12 mouse cellular contexts compared by ENCODE assay signal in genomic region chr3:32417751-32418211, GRCm38 (mm10). TPM values are rescaled to one million over a fixed set of nuclear protein-coding genes. Genes with fewer than 3 reads are reported as not detected.
A peak's percentile ranks its signal among the peaks of the same experiment; 100 is the strongest.
DNase-seq lines count a peak whose midpoint lies in the region; ATAC-seq and TF ChIP-seq lines count a peak whose summit lies in the region.
"Had no signal": no experiment of that assay in that cellular context is flagged by ENCODE, and none has a peak within 500 bp of the region (broad histone marks: within the 10 kb centered on the region; RNA-seq: fewer than 3 reads in every experiment).

No protein-coding gene starts in this region.

- DNase-seq in gastrocnemius, adult 2 months, result peak; percentile 61
- no peak for DNase-seq in gastrocnemius, postnatal 36 days
- peak; percentile 27 to 58 for DNase-seq in lung, adult 18-20 months
- no peak for DNase-seq in lung, postnatal 4 days
- DNase-seq in Patski (ENCODE audit: low read depth, low spot score), result no peak
- DNase-seq in thymus, adult 2 months, result no peak
- DNase-seq in kidney, adult 11 months, result no peak
- DNase-seq: cerebellum, adult 18-20 months; kidney, postnatal 25 days; liver, postnatal 0 days had no signal

- 84% methylated on average over 5 of the region's 5 CpGs for WGBS in thymus, adult 2 months

- POLR2A ChIA-PET in Patski (lab: Charles Lee), result interaction anchor here (1.0 to 1.2 kb wide), 2 partner anchors 11 to 15 kb away, joined by 3 to 4 read pairs; no protein-coding TSS in a partner anchor

- TF ChIP-seq POLR2A in myocyte (IDR thresholded peaks at IDR 0.05; ENCODE audit: insufficient read length, low read depth), result no peak
- TF ChIP-seq POLR2A in thymus, adult 2 months (IDR thresholded peaks at IDR 0.05; ENCODE audit: control insufficient read depth, extremely low read depth, insufficient read depth, low read length, poor library complexity), result no peak

- intact Hi-C loops in gastrocnemius, adult 2 months (cut with DNase I), result loop anchor here (2.0 kb wide), 1 partner anchor 15 kb away; no protein-coding TSS in a partner anchor
- intact Hi-C loops in gastrocnemius, postnatal 36 days (cut with DNase I), result no loop called here

- peaks cover 10% of the 10 kb centered on the region for H3K4me1 ChIP-seq in thymus, adult 2 months (replicated peaks; ENCODE audit: control insufficient read depth, insufficient read depth, low read length)

- in situ Hi-C loops in Patski (cut with MboI; ENCODE audit: low pct_unique_long_range_greater_than_20kb), result no loop called here

- H3K79me2 ChIP-seq in myocyte (ENCODE audit: control insufficient read depth, insufficient read depth), result peaks cover 76% of the 10 kb centered on the region

- H3K4me2 ChIP-seq in myocyte (ENCODE audit: low read depth), result peak overlapping the region; percentile 39
- H3K4me2 ChIP-seq: forebrain, embryonic 12.5 days had no signal

- TF ChIP-seq CTCF in gastrocnemius, adult 2 months (IDR thresholded peaks at IDR 0.05), result 0 out of 2 replicates have a peak, but pooled peaks have one; percentile 3
- no peak for TF ChIP-seq CTCF in Patski (IDR thresholded peaks at IDR 0.05)
- TF ChIP-seq CTCF in thymus, adult 2 months (IDR thresholded peaks at IDR 0.05; ENCODE audit: borderline replicate concordance, control insufficient read depth, extremely low read depth, insufficient read depth, low read length, poor library complexity), result no peak

- H3ac ChIP-seq in myocyte (ENCODE audit: control insufficient read depth, insufficient read length), result no peak overlapping the region

- H3K36me3 ChIP-seq in myocyte (ENCODE audit: control insufficient read depth, insufficient read depth), result no peaks in the 10 kb centered on the region
- no peaks in the 10 kb centered on the region; the same call in 1 of the 2 replicates for H3K36me3 ChIP-seq in thymus, adult 2 months (ENCODE audit: control insufficient read depth, insufficient read depth, low read length)
- H3K36me3 ChIP-seq: forebrain, embryonic 12.5 days had no signal

- H3K27ac ChIP-seq in gastrocnemius, adult 2 months, result peak overlapping the region; percentile 52
- H3K27ac ChIP-seq in thymus, adult 2 months (ENCODE audit: control insufficient read depth, insufficient read depth, low read length), result no peak overlapping the region
- H3K27ac ChIP-seq: forebrain, embryonic 12.5 days had no signal

- CTCF ChIA-PET in Patski (lab: Charles Lee), result interaction anchor here (0.9 to 4.7 kb wide), 4 partner anchors 12 to 20 kb away, joined by 3 to 16 read pairs (median 5); partner anchors contain the start of gene Pik3ca

- H3K27me3 ChIP-seq in Patski (no peaks in the 10 kb centered on the region), myocyte (ENCODE audit: control insufficient read depth, insufficient read depth, insufficient read length) (no peaks in the 10 kb centered on the region)
- no peaks in the 10 kb centered on the region for H3K27me3 ChIP-seq in thymus, adult 2 months (ENCODE audit: control insufficient read depth, insufficient read depth, low read length)
- H3K27me3 ChIP-seq: forebrain, embryonic 12.5 days had no signal

- H3K4me3 ChIP-seq in gastrocnemius, adult 2 months, result 0 out of 2 replicates have a peak overlapping the region, but pooled peaks have one; percentile 5
- H3K4me3 ChIP-seq in myocyte, result no peak overlapping the region
- H3K4me3 ChIP-seq in thymus, adult 2 months (ENCODE audit: control insufficient read depth, insufficient read depth, low read length), result no peak overlapping the region
- H3K4me3 ChIP-seq: forebrain, embryonic 12.5 days had no signal

- peak; percentile 27 for ATAC-seq in Patski
- ATAC-seq: liver, postnatal 0 days had no signal

TF ChIP-seq in myocyte, 11 proteins besides CTCF, POLR2A, EP300 and RAD21:
- TF ChIP-seq REST (IDR thresholded peaks at IDR 0.05; ENCODE audit: insufficient read depth, insufficient read length) (no peak), USF1 (IDR thresholded peaks at IDR 0.05; ENCODE audit: low read depth) (peak; percentile 14)

RNA-seq across cellular contexts. Expression of gene Pik3ca, which starts 20.3 kb away (rescaled TPM):
- total RNA-seq in gastrocnemius, adult 2 months (2021), result 10 to 100 TPM; 40.1 to 63.3 TPM
- total RNA-seq in gastrocnemius, postnatal 36 days (2021), result 10 to 100 TPM; 32.3 to 46.8 TPM
- polyA plus RNA-seq in Patski (2021) (60.0 TPM), myocyte (2012; fragmentation: generic; extraction: Trizol) (11.7 TPM)
- 9.4 and 10.2 TPM in 2 replicates for polyA plus RNA-seq in thymus, adult 2 months (2012; rRNA removed)

RNA-seq across cellular contexts. Expression of gene Zmat3, which starts 52.0 kb away (rescaled TPM):
- total RNA-seq in gastrocnemius, adult 2 months (2021), result 1 to 10 TPM; 6.3 to 9.3 TPM
- 1 to 10 TPM; 6.4 to 7.1 TPM for total RNA-seq in gastrocnemius, postnatal 36 days (2021)
- polyA plus RNA-seq in Patski (2021), result 23.8 TPM
- polyA plus RNA-seq in myocyte (2012; fragmentation: generic; extraction: Trizol), result 13.0 TPM
- polyA plus RNA-seq in thymus, adult 2 months (2012; rRNA removed), result 9.0 and 10.1 TPM in 2 replicates

Comparison
In these comparisons a context has a peak if more than half of its experiments do, and no peak if none do; other contexts are left out.
1. DNase-seq: peak in gastrocnemius, adult 2 months (single experiment) and lung, adult 18-20 months (2 of 2); none in gastrocnemius, postnatal 36 days (0 of 2), lung, postnatal 4 days (0 of 2), Patski (single experiment), thymus, adult 2 months (single experiment) and kidney, adult 11 months (single experiment).